Mouse (Mus musculus) embryo, embryonic 10.5 days (tissue): ENCODE measurements around the gene Cmtm5.
"Not testable (repeated sequence)": the region's sequence is repeated elsewhere in the genome, so short reads cannot be mapped to it uniquely, and the experiment has no call there.

ENCODE experiments used
- DNase-seq: peaks from one replicate; pipeline ENCODE4 v3.0.0-alpha.2; 2015; ENCODE audit warnings: low spot score

Gene Cmtm5

GRCm38 (mm10) chr14:54959853-54960613, 24.0 kb downstream of the Cmtm5 start:
- DNase-seq, result not testable (repeated sequence)

- DNase-seq, result no peak
Observed at GRCm38 (mm10) chr14:54960769-54961168, 24.7 kb downstream of the Cmtm5 start.

DNA sequence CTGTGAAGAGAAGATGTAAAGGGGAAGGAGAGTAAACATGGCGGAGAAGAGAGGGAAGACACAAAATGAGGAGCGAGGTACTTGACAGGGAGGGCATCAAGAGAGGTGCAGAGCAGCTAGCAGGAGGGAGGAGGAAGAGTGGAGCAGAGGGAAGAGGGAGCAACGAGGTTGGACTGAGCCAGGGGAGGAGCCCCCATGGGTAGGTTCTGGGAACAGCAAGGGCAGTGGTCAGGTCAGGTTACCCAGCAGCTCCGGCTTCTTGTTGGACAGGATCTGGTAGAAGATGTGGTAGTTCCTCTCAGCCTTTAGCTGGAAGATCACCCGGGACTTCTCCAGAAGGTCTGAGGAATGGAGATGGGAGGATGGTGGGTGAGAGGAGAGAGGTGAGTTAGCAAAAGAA, 25.4 kb downstream of the Cmtm5 start:
- DNase-seq, result no peak

GRCm38 (mm10) chr14:54962714-54963113, 26.7 kb downstream of the Cmtm5 start:
- DNase-seq, result no peak

GRCm38 (mm10) chr14:54963727-54964126, 27.7 kb downstream of the Cmtm5 start:
- DNase-seq, result no peak

- DNase-seq, result no peak
Observed at GRCm38 (mm10) chr14:54965044-54965443, 29.0 kb downstream of the Cmtm5 start.

DNA sequence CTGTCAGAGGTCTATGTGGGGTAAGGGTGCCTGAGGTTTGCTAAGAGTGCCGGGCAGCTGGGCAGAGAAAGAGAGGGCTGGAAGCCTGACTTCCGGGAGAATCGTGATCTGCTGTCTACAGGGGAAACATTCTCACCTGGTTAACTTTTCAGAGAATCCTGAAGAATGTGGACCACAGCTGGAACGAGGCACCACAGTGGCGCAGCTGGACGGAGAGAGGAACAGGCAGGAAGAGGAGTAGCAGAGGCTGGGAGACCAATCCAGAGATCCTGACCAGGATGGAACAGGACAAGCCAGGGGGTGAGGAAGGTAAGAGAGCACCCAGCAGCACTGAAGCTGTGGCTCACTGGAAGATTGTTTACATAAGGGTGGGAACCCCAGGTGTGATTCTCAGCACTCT, 29.6 kb downstream of the Cmtm5 start:
- no peak for DNase-seq

DNA sequence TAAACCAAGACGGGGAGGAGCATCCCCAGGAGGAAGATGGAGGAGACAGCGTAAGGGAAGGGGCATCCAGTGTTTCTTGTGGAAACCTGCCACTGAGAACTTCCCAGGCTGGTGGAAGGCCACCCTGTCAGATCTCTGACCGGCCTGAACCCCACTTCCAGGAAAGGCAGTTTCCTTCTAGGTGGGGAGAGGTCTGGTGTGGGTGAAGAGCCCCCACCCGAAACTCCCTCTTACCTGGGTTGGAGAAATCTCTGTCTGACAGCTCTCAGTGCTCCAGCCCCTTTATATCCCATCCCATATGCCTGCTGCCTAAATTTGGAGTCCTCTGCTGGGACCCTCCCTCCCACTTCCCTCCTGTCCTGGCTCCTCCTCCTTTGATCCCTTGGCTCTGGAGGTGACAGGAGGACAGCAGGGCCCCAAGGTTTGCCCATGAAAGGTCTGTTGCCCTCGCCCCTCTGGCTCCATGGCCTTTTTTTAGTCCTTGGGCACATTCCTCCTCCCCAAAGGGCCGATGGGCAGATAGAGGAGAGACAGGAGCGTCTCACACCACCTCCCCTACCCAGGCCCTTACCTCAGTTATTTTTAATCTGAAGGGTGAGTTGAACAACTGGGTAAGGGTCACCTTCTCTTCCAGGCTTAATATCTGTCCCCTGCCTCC, 30.4 kb downstream of the Cmtm5 start, which contains the start of gene Myh6:
Myh6 (minus strand) TSS at position 608 of the 658 bp plus-strand sequence.
- DNase-seq, result no peak

- DNase-seq, result no peak
Observed at GRCm38 (mm10) chr14:54967874-54968273, 31.8 kb downstream of the Cmtm5 start.

DNA sequence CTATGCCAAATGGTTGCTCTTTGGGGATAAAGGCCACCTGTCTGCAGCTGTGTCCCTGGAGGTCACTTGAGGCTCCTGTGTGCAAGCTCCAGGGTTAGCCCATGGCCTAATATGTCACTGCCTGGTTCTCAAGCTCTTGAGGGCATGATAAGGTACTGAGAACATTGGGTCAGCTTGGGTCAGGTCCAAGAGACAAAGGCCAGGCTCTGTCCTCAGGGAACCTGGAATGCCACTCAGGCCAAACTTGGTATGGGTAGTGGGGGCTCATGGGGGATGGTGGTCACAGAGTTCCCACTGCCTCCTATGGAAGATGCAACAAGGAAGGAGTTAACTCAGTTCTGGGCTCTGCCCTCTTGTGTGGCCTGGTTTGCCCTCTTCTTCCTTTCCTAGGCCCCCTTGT, 32.3 kb downstream of the Cmtm5 start:
- no peak for DNase-seq

- DNase-seq, result not testable (repeated sequence)
Observed at GRCm38 (mm10) chr14:54972786-54973185, 36.7 kb downstream of the Cmtm5 start.

GRCm38 (mm10) chr14:54974068-54974791, 38.2 kb downstream of the Cmtm5 start:
- DNase-seq, result peak; percentile 31

- DNase-seq, result no peak
Observed at GRCm38 (mm10) chr14:54976633-54977032, 40.6 kb downstream of the Cmtm5 start, which contains the start of gene Gm17428. Gene Gm17428 (plus strand): TSS chr14:54976933.

GRCm38 (mm10) chr14:54978664-54979063, 42.6 kb downstream of the Cmtm5 start:
- DNase-seq, result no peak

DNA sequence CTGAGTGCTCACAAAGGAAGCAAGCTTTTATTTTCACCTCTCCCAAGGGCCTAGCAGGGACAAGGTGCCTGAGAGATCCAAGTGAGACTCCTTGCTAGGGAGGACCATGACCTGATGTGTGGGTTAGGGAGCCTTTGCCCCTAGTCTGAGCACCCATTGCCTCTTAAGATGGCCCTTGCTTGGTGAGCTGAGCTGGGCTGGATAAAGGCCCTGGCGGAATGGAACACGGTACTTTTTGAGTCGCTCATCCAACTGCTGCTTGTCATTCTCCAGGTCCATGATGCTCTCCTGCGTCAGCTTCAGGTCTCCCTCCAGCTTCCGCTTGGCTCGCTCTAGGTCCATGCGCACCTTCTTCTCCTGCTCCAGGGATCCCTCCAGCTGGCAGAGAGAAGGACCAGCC, 45.9 kb downstream of the Cmtm5 start:
- no peak for DNase-seq

GRCm38 (mm10) chr14:54988350-54988874, 52.4 kb downstream of the Cmtm5 start:
- DNase-seq, result not testable (repeated sequence)
